Mouse (Mus musculus) retina, embryonic 14.5 days (tissue): ENCODE measurements at regions not wholly inside any gene's neighbourhood (a gene's known extent, or its start where the extent isn't known, plus 50 kb on each side); places are given as distances from the start of the nearest gene placed in this dataset.
A peak's percentile ranks its signal among the peaks of the same experiment; 100 is the strongest.
"Not testable (repeated sequence)": the region's sequence is repeated elsewhere in the genome, so short reads cannot be mapped to it uniquely, and the experiment has no call there.

Experiments used
- DNase-seq: peaks from one replicate; pipeline ENCODE4 v3.0.0-alpha.2; 2015; ENCODE audit warnings: low spot score

DNA sequence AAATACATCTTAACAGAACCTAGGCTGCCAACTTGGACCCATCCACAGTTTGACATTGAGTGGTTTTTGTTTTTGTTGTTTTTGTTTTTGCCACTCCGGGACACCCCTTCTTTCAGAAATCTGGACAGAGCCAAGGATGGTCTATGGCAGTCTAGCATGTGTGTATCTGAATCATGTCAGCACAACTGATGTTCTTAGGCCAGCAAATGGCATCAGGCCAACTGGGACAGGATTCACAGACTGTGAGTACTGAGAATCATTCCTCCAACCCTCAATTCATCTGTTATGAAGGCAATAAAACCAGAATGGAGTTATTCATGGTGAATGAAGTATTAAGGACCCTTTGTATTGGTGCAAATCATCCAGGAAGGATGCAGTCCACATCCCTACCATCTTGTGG, 1372.5 kb upstream of the Rag2 start:
- DNase-seq: no peak

DNA sequence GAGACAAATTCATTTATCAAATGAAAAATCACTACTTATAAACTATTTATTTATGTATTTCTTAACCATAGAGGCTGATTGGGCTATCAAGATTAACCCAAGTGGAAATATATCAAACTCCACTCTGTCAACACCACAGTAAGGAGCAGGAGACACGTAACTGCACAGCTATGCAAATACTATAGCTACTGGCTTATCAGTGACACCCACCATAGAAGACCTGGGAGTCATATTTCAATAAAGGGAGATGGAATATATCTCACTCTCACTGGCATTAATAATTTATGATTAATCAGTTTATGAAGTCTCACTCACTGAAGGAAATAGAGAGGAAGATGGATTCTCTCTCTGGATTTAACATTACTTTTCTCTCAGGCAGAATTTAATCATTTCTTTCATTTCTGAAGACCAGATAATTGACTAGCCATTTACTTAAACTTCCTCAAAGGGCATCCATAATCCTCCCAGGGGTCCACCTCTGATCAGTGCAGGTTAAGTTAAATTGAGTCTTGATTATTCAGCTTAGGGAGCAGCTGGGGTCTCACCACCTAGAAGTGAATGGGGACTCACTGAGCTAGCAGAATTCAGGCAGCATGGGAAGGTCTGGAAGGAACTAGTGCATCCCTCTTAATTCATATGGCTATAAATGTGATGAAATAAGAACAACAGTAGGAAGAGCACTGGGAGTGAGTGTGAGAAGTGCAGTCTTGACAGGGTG, 1365.2 kb upstream of the Rag2 start:
- peak; percentile 7 for DNase-seq

DNA sequence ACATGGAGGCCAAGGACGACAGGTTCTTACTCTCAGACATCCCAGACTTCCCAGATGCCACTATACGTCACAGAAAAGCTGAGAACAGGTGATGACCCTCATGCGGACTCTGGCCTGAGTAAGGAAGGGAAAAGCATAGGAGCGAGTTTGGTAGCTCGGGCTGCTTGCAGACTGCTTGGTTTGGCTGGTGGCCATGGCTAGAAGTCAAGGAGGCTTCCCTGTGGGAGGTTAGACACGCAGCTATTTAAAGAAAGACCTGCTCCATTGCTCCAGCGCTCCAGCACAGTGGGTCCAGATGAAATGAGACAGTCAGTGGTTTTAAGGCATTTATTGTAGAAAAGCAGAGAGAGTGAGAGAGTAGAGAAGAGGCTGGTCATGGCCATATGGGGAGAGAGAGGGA, 1318.0 kb upstream of the Rag2 start:
- no peak for DNase-seq

DNA sequence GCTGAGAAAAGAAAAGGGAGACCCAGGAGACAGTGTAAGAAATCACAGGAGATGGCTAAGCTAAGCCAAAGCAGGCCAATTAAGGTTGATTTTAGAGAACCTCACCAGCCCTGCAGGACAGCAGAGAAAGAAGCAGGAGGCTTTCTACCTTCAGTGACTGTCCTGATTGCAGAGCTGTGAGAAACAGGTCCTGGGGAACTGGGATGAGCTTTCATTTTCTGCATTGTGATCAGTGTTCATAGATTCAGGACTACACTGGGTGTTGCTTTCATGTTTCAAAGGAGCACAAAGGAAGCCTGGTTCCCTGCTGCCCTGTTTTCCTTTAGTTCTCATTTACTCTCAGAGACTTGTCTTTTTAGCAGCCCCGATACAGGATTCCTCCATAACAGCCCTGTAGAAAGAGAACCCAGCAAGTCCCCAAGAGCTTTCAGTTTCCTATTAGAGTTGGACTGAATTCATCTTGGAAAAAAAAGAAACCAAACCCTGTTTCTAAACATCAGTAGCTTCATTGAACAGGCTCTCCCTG, 1311.7 kb upstream of the Rag2 start:
- no peak for DNase-seq

DNA sequence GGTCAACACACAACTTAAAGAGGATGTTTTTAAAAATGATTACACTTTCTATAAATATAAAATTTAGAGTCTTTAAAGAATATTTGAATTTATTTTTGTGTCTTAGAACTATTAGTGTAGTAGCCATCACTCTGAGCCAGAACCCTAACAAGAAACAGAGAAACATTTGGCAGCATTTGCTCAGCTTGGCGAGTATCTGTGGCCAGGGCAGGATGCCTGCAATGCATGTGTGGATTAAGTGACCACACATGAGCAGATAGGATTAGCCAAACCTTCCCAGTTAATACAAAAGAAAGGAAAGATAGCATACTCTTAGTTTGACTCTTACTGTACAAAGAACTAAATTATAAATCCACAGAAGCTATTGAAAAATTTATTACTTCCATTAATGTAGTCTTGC, 1304.1 kb upstream of the Rag2 start:
- DNase-seq: no peak

DNA sequence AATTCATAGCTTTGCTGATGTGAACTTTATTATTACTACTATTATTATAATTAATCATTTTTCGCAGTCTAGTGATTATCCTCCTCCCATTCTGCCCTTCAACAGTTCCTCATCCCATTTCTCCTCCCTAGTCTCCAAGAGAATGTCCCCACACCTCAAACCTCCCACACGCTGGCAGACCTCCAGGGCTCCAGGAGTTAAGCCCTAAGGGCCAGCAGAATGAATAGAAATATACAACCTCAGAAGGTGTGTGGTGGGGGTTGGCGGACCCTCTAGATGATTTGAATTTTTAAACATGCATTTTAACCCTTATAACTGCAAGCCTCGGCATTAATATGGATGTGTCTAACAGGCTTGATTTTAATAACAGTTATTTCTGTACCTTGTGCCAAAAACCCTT, 1283.8 kb upstream of the Rag2 start:
- DNase-seq: no peak

DNA sequence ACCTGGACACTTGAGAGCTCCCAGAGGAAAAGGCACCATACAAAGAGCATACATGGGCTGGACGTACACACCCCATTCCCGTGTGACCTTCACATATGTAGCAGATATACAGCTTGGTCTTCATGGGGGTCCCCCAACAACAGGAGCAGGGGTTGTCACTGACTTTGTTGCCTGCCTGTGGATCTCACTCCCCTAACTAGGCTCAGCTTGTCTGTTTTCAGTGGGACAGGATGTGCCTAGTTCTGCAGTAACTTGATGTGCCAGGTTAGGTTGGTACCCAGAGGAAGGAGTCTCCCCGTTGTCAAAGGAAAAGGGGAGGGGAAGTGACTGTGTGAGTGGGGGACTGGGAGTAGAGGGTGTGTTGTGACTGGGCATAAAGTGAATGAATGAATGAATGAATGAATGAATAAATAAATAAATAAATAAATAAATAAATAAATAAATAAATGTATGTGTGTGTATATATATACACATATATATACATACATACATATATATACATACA, 1279.5 kb upstream of the Rag2 start:
- DNase-seq: no peak

DNA sequence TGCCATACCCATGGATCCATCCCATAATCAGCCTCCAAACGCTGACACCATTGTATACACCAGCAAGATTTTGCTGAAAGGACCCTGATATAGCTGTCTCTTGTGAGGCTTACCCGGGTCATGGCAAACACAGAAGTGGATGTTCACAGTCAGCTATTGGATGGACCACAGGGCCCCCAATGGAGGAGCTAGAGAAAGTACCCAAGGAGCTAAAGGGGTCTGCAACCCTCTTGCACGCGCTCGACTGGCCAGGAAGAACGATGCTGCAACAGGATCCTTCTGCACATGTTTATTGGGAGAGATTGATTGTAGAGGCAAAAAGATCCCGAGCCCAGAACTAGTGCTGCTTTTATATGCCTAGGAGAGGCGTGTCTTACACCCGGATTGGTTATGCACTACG, 1258.9 kb upstream of the Rag2 start:
- DNase-seq: not testable (repeated sequence)

DNA sequence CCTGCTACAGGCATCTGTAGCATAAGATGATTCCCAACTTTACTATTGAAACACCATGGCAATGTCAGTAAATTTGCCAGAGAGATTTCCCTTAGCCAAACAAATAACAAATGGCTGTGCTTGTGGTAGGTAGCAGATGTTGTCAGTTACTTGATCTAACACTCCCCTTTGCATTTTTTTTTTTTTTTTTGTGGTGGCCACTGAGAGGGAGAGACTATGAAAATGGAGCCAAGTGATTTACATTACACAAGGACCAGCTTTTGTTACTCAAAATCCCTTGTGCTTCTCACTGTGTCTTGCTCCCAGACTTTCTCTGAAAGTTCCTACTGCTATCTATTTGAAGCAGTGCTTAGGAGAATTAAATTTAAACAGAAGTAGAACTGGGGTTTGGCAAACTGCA, 1224.7 kb upstream of the Rag2 start:
- DNase-seq: no peak

DNA sequence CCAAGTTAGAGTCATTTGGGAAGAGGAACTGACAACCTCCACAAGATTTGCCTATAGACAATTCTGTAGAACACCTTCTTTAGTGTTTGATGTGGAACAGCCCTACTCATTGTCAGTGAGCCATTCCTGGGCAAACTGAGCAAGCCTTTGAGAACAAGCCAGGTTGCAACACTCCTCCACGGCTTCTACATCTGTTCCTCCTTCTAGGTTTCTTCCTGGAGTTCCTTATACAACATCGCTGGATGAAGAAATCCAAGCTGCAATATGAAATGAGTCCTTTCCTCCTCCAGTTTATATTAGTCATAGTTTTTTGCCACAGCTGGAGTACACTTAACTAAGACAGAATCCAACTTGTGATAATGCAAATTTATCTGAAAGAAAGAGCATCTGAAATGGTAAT, 1197.9 kb upstream of the Rag2 start:
- no peak for DNase-seq

DNA sequence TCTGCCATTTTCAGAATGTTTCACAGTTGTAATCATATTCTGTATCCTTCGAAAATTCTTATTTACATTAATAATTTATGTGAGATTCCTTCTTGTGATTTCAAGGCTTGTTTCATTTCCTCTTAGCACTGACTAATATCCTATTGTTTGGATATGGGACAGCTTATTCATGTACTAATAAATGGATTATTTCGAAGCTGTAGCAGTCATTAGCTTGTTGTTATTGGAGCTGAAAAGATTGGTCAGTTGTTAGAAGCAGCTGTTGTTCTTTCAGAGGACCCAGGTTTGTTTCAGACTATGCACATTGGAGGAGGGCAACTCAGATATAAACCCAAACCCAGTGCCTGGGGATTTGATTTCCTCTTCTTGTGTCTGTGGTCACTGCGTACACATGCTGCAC, 1189.5 kb upstream of the Rag2 start:
- DNase-seq: peak; percentile 68

DNA sequence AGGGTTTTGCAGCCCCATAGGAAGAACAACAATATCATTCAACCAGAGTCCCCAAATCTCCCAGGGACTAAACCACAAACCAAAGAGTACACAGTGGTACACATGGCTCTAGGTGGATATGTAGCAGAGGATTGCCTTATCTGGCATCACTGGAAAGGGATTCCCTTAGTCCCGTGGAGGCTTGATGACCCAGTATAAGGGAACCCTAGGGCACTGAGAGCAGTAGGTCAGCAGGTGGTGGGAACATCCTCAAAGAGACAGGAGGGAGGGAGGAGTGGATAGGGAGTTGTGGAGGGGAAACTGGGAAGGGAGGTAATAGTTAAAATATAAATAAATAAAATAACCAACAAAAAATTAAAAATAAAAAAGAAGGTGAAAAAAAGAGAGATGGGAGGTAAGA, 1178.7 kb upstream of the Rag2 start:
- no peak for DNase-seq

DNA sequence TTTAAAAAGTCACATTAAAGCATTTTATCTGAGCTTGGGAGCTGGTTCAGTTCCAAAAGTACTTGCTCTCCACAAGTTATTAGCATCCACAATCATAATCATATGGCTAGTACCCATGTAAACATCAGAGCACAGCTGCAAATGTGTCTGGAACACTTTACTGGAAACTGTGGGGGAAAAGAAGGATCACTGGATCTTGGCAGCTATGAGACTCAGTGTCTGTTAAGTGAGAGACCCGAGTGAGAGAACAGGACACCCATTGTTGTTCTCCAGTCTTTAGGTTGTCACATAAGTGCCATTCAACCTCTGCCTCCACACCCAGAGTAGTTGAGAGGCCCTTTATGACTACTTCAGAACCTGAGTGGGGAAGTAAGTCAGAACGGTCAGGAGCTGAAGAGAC, 1178.2 kb upstream of the Rag2 start:
- DNase-seq: no peak

DNA sequence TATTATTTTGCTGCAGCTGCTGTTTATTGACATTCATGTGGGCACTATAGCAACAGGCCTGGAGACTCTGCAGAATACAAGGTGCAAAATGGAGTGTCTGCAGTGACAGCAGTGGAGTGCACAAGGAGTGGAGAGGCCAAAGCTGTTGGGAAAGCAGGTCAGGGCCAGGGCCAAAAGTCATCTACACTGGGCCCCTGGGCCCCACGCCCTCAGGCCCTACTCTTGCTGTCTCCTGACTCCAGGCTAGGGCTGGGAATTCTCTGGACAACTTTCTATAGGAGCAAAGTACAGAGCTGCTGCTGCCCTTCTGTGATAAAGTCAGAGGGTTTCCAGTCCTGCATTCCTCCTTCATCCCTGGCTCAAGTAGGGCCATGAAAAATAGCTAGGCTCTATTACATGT, 1164.9 kb upstream of the Rag2 start:
- DNase-seq: not testable (repeated sequence)

DNA sequence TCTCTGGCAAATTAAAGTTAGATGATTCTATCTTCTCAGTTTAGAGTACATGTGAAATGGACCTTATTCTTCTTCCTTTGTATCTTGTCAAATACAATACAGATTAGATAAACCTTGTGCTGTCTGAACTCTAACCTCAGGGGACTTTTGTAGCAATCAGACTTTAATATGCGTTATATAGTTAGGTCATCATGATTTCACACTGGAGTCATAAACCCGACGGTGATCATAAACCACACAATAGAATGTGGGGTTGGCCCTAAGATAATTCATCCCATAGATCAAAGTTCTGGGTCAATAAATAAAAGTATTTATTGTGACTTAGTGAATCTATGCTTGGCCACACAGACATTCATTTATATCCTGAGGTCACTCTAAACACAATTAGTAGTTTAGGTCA, 1138.3 kb upstream of the Rag2 start:
- not testable (repeated sequence) for DNase-seq

DNA sequence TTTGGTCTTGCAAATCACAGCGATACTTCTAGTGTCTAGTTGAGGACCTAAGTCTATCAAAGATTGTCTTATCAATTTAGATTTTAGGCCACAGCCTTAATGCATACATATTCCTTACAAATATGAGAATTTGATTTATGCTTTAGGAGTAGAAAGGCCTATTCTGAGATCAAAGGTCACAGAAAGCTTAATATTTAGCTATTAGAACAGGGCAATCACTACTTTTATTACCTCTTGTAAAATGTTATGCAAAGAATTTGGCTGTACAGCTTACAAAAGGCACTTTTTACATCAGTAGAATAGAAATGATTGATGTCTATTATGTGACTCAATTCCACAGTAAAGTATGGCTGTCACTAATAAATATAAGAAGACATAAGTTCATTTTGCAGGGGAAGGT, 1119.4 kb upstream of the Rag2 start:
- not testable (repeated sequence) for DNase-seq
